Mouse (Mus musculus): ENCODE measurements around the gene Mup5.
"Not testable (repeated sequence)": the region's sequence is repeated elsewhere in the genome, so short reads cannot be mapped to it uniquely, and the experiment has no call there.

The Mup5 gene

DNA sequence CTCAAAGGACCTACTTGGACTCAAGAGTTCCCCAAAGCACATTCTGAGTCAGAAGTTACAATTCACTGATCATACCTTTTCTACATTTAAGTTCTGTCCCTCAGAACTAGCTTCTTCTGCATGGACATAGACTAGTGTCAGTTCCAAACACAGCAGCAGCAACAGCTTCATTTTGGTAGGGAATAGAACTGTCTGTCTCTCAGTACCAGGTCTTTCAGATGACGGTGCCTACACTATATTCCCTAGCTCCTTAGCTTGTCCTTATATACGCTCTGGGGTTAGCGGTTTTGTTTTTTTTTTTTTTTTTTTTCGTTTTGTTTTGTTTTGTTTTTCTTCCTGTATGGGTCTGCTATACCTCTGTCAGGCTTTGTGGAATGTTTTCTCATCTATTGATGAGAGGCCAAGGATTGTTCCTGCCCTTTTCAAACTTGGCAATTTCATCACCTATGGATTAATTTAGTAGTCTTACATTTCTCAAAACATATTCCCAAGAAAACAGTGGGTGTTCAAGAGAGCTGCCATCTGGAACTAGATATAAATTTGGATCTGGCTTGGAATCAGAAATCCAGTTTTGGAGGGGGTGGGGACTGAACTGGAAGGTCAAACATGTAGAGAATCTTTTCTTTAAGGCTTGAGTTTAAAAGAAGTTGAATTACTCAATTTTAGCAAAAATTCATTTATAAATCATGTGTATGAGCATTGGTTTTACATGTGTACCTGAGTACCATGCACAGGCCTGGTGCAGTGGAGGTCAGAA lies at the start of gene Mup5:
Gene Mup5, minus strand, starts transcription at position 282 of the 757 bp plus-strand sequence.
- no peak for DNase-seq (ENCODE audit: low read depth, low spot score)

GRCm38 (mm10) chr4:61858160-61858559 lies 23.1 kb upstream of the Mup5 start:
- no peak for DNase-seq (ENCODE audit: low read depth, low spot score)

DNA sequence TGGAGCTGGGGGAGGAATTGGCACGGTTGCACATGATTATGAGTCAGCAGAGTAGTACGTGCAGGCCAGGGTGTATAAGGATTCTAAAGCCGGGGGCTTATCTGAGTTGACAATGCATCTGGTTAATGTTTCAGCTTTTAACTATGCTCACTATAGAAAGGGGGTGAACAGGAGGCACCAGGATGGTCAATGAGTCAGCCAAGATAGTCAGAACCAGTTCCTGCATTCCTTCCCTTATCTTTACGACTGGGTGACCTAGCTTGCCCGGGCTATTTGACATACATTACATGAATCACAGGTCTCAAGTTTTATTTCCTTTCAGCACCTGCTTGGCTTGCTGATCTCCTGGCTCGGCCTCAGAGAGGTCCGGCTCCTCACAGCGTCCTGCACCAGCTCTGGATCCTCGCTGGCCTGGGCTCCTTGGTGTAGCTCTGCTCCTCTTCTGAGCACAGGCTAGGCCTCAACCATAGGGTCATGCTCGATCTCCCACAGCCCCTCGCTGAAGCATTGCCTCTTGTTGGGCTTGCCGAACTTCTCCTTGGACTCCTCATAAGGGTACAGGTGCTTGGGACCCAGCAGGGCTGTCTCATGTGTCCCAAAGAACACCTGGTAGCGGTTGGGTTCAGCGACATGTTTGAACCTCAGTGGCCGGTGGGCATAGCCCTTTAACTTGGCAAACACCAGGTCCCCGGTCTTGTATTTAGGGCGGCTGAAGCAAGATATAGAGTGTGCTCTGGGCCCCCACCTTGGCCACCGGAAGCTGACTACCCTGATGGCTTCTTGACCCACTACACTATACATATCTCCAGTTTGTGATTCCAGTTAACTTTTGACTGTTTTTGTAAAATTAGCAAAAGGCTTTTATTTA lies 21.0 kb upstream of the Mup5 start:
- DNase-seq (ENCODE audit: low read depth, low spot score), result no peak

DNA sequence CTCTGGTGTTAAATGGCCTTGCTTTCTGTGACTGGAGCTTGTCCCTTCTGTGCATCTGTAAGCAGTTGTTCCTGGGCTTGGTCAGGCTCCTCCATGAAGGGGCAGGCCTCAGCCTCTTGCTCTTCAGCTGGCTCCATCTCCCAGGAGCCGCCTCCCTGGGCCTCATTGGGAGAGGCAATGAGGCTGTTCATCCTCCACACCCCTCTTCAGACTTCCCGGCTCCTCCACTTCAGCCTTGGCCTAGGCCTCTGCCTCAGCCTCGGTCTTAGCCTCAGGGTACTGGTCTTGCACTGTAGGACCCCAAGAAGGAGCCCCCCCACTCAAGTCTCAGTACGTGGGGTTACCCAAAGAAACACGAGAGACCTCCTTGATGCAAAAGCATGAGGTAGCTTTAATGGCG lies 20.3 kb upstream of the Mup5 start:
- no peak for DNase-seq (ENCODE audit: low read depth, low spot score)

DNA sequence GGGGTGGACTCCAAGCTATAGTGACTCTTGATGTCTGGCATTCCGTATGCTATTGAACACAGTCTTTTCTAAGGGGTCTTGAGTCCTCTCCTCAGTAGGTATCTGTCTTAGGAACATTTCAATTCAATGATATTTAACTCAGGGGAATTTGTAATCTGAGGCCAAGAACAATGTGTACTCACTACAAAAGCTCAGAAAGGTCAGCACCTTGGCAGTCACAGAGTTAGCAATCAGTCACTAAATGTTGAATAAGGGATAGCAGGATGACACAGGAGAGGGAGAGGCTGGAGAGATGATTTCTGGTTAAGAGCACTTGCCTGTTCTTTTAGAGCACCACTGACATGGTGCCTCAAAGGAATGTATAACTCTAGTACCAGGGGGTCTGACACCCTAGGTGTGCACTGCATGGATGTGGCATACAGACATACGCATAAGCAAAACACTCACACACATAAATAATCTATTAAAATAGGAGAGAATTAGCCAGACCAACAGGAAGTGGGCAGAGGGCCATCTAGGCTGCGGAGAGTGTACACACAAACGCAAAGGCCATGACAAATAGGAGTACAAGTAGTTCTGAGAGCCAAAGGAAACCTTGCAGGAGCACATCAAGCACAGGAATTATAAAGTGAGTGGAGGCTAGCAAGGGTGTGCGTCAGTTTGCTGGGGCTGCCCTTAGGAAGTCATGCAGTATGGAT lies 9.9 kb upstream of the Mup5 start:
- DNase-seq (ENCODE audit: low read depth, low spot score), result no peak

DNA sequence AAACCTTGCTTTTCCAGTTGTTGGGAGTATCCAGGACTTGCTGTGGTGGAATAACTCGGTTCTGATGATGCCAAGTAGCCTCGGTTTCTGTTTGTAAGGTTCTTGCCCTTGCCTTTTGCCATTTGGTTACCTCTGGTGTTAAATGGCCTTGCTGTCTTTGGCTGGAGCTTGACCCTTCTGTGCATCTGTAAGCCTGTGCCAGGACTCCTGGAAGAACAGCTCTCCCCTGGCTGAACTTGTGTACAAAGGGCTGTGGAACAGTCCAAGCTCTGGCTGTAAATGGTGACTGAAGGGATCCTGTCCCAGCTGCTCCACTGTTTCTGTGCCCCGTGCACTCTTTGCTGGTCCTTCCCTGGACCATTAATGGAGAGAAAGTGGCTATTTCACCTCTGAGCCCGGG lies 5.8 kb downstream of the Mup5 start:
- no peak for DNase-seq (ENCODE audit: low read depth, low spot score)

DNA sequence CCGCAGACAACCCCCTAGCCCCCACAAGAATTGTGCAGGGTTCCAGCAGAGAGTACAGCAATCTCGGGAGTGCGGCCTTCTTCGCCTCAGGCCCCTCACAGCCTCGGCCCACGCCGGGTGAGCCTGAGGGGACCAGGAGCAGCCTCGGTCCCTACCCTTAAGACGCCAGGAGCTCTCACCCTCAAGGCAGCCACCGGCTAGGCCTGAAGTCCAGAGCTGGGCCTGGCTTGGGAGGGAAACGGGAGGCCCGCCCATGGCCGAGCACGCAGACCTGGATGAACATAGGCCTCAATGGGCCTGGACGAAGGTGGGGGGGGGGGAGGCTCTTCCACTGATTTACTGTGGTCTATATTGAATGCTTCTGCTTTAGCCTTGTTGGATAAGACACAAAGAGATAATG lies 11.8 kb downstream of the Mup5 start:
- no peak for DNase-seq (ENCODE audit: low read depth, low spot score)

DNA sequence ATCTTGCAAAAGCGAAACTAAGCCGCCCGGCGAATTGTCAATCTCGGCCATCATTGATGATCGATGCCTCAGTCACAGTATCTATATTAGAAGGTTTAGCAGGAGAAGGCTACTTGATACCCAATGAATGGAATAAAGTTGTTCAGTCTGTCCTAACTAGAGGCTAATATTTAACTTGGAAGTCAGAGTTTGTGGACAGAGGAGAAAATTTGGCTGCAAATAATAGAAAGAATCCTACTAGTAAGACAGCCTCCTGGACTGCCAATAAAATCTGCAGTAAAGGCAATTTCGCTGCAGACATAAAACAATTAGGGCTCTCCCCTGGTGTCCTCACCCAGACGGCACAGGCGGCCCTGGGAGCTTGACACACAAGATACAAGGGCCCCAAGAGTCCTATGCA lies 12.5 kb downstream of the Mup5 start:
- DNase-seq (ENCODE audit: low read depth, low spot score), result not testable (repeated sequence)

DNA sequence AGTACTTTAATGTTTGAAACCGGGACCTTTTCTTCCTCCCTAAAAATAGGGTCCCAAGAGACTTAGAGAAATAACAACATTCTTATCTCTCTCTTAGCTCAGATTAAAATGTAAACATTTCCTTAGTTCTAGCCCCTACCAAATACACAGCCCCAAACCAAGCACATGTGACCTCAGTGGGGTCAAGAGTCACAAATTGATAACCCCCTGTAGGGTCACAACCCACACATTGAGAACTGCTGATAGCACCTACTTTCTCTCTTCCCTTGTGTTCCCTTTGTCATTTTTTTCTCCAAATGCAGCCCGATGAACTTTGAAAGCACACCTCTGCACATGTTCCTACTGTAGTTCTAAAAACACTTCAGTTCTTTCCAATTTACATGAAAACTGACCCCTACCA lies 19.4 kb downstream of the Mup5 start:
- DNase-seq (ENCODE audit: low read depth, low spot score), result no peak

- no peak for DNase-seq (ENCODE audit: low read depth, low spot score)
Measured at GRCm38 (mm10) chr4:61813435-61813834, 21.6 kb downstream of the Mup5 start.

- DNase-seq (ENCODE audit: low read depth, low spot score), result peak; percentile 23
Measured at GRCm38 (mm10) chr4:61811193-61811592, 23.8 kb downstream of the Mup5 start.

- not testable (repeated sequence) for DNase-seq (ENCODE audit: low read depth, low spot score)
Measured at GRCm38 (mm10) chr4:61808926-61809325, 26.1 kb downstream of the Mup5 start.

DNA sequence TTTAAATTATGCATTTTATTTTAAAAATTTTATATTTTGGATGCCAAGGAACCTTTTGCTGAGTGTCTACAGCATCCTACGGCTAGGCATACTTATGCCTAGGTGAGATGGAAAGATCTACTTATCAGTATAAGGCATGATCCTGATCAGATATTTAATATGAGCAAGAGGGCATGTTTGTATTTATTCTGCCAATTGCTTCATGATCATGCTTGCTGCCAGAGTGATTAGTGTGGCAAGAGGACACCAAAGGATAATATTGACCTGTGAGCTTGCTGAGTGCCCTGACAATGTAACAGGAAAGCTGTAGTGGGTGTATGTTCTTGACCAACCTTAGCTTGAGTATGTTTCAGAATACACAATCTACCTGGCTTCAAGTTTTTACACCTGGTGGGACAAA lies 45.3 kb downstream of the Mup5 start:
- DNase-seq (ENCODE audit: low read depth, low spot score), result not testable (repeated sequence)

DNA sequence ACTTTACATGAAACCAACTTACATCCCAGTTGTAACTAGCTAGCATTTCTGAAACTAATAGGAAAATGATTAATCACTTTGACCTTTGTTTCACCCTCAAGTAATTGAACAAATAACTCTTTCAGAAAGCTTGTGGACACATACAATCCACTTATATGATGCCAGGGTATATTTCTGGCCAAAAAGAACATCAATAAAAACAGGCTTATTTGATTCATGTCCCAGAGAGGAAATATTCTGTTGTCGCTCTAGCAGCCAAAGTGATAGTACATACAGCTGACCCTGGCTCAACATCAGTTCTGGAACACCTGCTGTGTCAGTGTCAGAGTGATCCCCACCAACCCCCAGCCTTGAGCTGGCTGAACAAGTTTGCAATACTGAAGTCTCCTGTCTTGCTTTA lies 50.8 kb downstream of the Mup5 start:
- DNase-seq (ENCODE audit: low read depth, low spot score), result peak; percentile 1

GRCm38 (mm10) chr4:61782169-61782568 lies 52.9 kb downstream of the Mup5 start, which contains the start of gene Mup19:
Gene Mup19, minus strand, starts transcription at chr4:61782269.
- not testable (repeated sequence) for DNase-seq (ENCODE audit: low read depth, low spot score)
